In the genomic region with DNA sequence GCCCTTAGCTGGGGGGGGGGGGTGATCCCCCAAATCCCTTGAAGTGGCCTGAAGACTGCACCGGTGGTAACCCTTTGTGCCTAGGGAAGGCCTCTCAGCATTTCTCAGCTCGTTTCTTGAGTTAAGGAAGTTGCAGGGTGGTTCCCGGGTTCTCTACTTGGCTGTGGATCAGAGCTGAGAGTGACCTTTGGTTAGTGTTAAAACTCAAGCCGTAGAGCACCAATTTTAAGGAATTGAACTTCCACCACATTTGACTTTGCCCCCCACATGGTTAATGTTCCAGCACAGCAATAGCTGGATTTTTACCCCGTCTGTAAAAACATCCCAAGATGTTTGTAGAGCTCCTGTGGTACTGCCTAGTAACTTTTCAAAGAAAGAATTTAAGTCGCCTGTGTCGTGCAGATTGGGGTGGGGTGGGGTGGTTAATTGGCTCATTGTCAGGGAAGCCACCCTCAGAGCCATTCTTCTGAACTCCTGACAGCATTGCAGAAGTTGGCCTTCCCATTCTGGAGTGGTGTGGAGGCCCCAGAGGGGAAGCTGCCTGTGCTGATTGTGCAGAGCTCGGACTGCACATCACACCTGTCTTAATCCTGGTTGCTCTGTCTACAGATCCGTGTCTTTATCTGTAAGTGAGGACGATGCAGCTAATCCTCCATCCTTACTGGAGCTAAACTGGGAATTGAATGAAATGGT, we compare ENCODE assay signal across 8 mouse cellular contexts. TPM values are rescaled to one million over a fixed set of nuclear protein-coding genes. Genes with fewer than 3 reads are reported as not detected.
DNase-seq lines count a peak whose midpoint lies in the region; ATAC-seq and TF ChIP-seq lines count a peak whose summit lies in the region.

No protein-coding gene starts in this region.

- no peaks in the 10 kb centered on the region for H3K27me3 ChIP-seq in cerebellum, adult 2 months (ENCODE audit: control insufficient read depth, insufficient read depth, low read length)
- H3K27me3 ChIP-seq in embryonic facial prominence, embryonic 11.5 days (ENCODE audit: control insufficient read depth, insufficient read depth, low read length) = no peaks in the 10 kb centered on the region
- no peaks in the 10 kb centered on the region for H3K27me3 ChIP-seq in midbrain, embryonic 10.5 days (ENCODE audit: low read depth, poor library complexity, severe bottlenecking)

- ATAC-seq in embryonic facial prominence, embryonic 11.5 days (replicated peaks; ENCODE audit: insufficient number of reproducible peaks, low FRiP score, low TSS enrichment, low read depth) = no peak

- H3K4me2 ChIP-seq in embryonic facial prominence, embryonic 11.5 days (ENCODE audit: low read depth, low read length) = peak overlapping the region; percentile 90

- TF ChIP-seq CTCF in cerebellum, adult 2 months (IDR thresholded peaks at IDR 0.05; ENCODE audit: borderline replicate concordance, insufficient read depth, low read depth, low read length) = no peak

- H3K4me3 ChIP-seq in cerebellum, adult 2 months (replicated peaks; ENCODE audit: insufficient read depth, low read depth, low read length) = peak overlapping the region; percentile 21
- peak overlapping the region; percentile 83 for H3K4me3 ChIP-seq in embryonic facial prominence, embryonic 11.5 days (ENCODE audit: low read depth, low read length)
- peak overlapping the region; percentile 97 for H3K4me3 ChIP-seq in midbrain, embryonic 10.5 days

- no peak for DNase-seq in cerebellum, adult 2 months
- no peak for DNase-seq in cerebellum, adult 9-11 months
- DNase-seq in embryonic facial prominence, embryonic 11.5 days (ENCODE audit: low spot score) = no peak
- peak; percentile 85 for DNase-seq in kidney, adult 11 months
- no peak for DNase-seq in midbrain, embryonic 10.5 days (ENCODE audit: low spot score)
- DNase-seq in urinary bladder, postnatal 25 days (ENCODE audit: low spot score) = no peak
- no peak for DNase-seq in adrenal gland, adult 2 months
- no peak for DNase-seq in ovary, postnatal 10 days (ENCODE audit: low spot score)

- no peaks in the 10 kb centered on the region; the same call in 1 of the 2 replicates for H3K36me3 ChIP-seq in embryonic facial prominence, embryonic 11.5 days (replicated peaks; ENCODE audit: control insufficient read depth, insufficient read depth, low read depth, low read length)
- H3K36me3 ChIP-seq in midbrain, embryonic 10.5 days = peaks cover 41% of the 10 kb centered on the region

- TF ChIP-seq POLR2A in cerebellum, adult 2 months (IDR thresholded peaks at IDR 0.05; ENCODE audit: borderline replicate concordance, insufficient read depth, low read length) = no peak

- 0 out of 2 replicates have a peak overlapping the region, but pooled peaks have one; percentile 18 for H3K9ac ChIP-seq in embryonic facial prominence, embryonic 11.5 days (replicated peaks; ENCODE audit: low read length)

- H3K4me1 ChIP-seq in cerebellum, adult 2 months (ENCODE audit: control insufficient read depth, insufficient read depth, low read length) = peaks cover 3% of the 10 kb centered on the region; the same call in 1 of the 2 replicates
- no peaks in the 10 kb centered on the region for H3K4me1 ChIP-seq in embryonic facial prominence, embryonic 11.5 days (ENCODE audit: control insufficient read depth, insufficient read depth, low read length)
- H3K4me1 ChIP-seq in midbrain, embryonic 10.5 days = peaks cover 34% of the 10 kb centered on the region

- no peak overlapping the region for H3K27ac ChIP-seq in cerebellum, adult 2 months (ENCODE audit: insufficient read depth, low read length)
- no peak overlapping the region for H3K27ac ChIP-seq in embryonic facial prominence, embryonic 11.5 days (replicated peaks; ENCODE audit: low read depth, low read length)
- peak overlapping the region; percentile 90; the same call in 1 of the 2 replicates for H3K27ac ChIP-seq in midbrain, embryonic 10.5 days (replicated peaks)

- no peaks in the 10 kb centered on the region for H3K9me3 ChIP-seq in embryonic facial prominence, embryonic 11.5 days (replicated peaks; ENCODE audit: control insufficient read depth, low read length)
- H3K9me3 ChIP-seq in midbrain, embryonic 10.5 days (replicated peaks) = no peaks in the 10 kb centered on the region

- WGBS in cerebellum, adult 2 months = 31% methylated on average over 10 of the region's 10 CpGs
- 72% methylated on average over 10 of the region's 10 CpGs for WGBS in embryonic facial prominence, embryonic 11.5 days
- 66% methylated on average over 10 of the region's 10 CpGs for WGBS in midbrain, embryonic 10.5 days

RNA-seq across cellular contexts. Expression of gene Tbc1d13, which starts 1.5 kb away (rescaled TPM):
- polyA plus RNA-seq in cerebellum, adult 2 months (2012; rRNA removed) = 57.7 and 58.2 TPM in 2 replicates
- polyA plus RNA-seq in embryonic facial prominence, embryonic 11.5 days (2014; fragmentation: Nextera tagmentation; extraction: Ambion mirVana) = 11.0 and 14.1 TPM in 2 replicates
- 6.0 and 6.3 TPM in 2 replicates for polyA plus RNA-seq in midbrain, embryonic 10.5 days (2016; fragmentation: Nextera tagmentation; extraction: Ambion mirVana)
- total RNA-seq in adrenal gland, adult 2 months (2021) = 10 to 100 TPM; 47.8 to 55.2 TPM
- polyA plus RNA-seq in adrenal gland, adult 2 months (2012; rRNA removed) = 60.2 and 69.7 TPM in 2 replicates

RNA-seq across cellular contexts. Expression of gene Zer1, which starts 10.7 kb away (rescaled TPM):
- 137 and 154 TPM in 2 replicates for polyA plus RNA-seq in cerebellum, adult 2 months (2012; rRNA removed)
- polyA plus RNA-seq in embryonic facial prominence, embryonic 11.5 days (2014; fragmentation: Nextera tagmentation; extraction: Ambion mirVana) = 5.2 and 5.3 TPM in 2 replicates
- 6.0 and 8.3 TPM in 2 replicates for polyA plus RNA-seq in midbrain, embryonic 10.5 days (2016; fragmentation: Nextera tagmentation; extraction: Ambion mirVana)
- total RNA-seq in adrenal gland, adult 2 months (2021) = 10 to 100 TPM; 35.0 to 40.2 TPM
- polyA plus RNA-seq in adrenal gland, adult 2 months (2012; rRNA removed) = 91.0 and 95.5 TPM in 2 replicates

RNA-seq across cellular contexts. Expression of gene Endog, which starts 36.2 kb away (rescaled TPM):
- 52.9 and 54.1 TPM in 2 replicates for polyA plus RNA-seq in cerebellum, adult 2 months (2012; rRNA removed)
- 14.4 and 16.9 TPM in 2 replicates for polyA plus RNA-seq in embryonic facial prominence, embryonic 11.5 days (2014; fragmentation: Nextera tagmentation; extraction: Ambion mirVana)
- polyA plus RNA-seq in midbrain, embryonic 10.5 days (2016; fragmentation: Nextera tagmentation; extraction: Ambion mirVana) = 16.9 and 18.6 TPM in 2 replicates
- 10 to 100 TPM; 29.2 to 42.5 TPM for total RNA-seq in adrenal gland, adult 2 months (2021)
- 134 and 158 TPM in 2 replicates for polyA plus RNA-seq in adrenal gland, adult 2 months (2012; rRNA removed)

RNA-seq across cellular contexts. Expression of gene Zdhhc12, which starts 41.6 kb away (rescaled TPM):
- 14.4 and 15.5 TPM in 2 replicates for polyA plus RNA-seq in cerebellum, adult 2 months (2012; rRNA removed)
- polyA plus RNA-seq in embryonic facial prominence, embryonic 11.5 days (2014; fragmentation: Nextera tagmentation; extraction: Ambion mirVana) = 30.9 and 31.6 TPM in 2 replicates
- polyA plus RNA-seq in midbrain, embryonic 10.5 days (2016; fragmentation: Nextera tagmentation; extraction: Ambion mirVana) = 36.8 and 41.9 TPM in 2 replicates
- total RNA-seq in adrenal gland, adult 2 months (2021) = 10 to 100 TPM; 16.2 to 18.9 TPM
- polyA plus RNA-seq in adrenal gland, adult 2 months (2012; rRNA removed) = 120 and 123 TPM in 2 replicates

RNA-seq across cellular contexts. Expression of gene Spout1, which starts 43.2 kb away (rescaled TPM):
- 50.5 and 52.7 TPM in 2 replicates for polyA plus RNA-seq in cerebellum, adult 2 months (2012; rRNA removed)
- polyA plus RNA-seq in embryonic facial prominence, embryonic 11.5 days (2014; fragmentation: Nextera tagmentation; extraction: Ambion mirVana) = 75.4 and 82.5 TPM in 2 replicates
- 88.5 and 89.0 TPM in 2 replicates for polyA plus RNA-seq in midbrain, embryonic 10.5 days (2016; fragmentation: Nextera tagmentation; extraction: Ambion mirVana)
- total RNA-seq in adrenal gland, adult 2 months (2021) = 10 to 100 TPM; 18.7 to 23.6 TPM
- 28.5 and 36.4 TPM in 2 replicates for polyA plus RNA-seq in adrenal gland, adult 2 months (2012; rRNA removed)

Comparison
In these comparisons a context has a peak if more than half of its experiments do, and no peak if none do; other contexts are left out.
1. H3K4me3 ChIP-seq: peak in every context shown above with its lines; median percentile 97 in midbrain, embryonic 10.5 days; 83 in embryonic facial prominence, embryonic 11.5 days; 21 in cerebellum, adult 2 months.